In genomic region chr8:55034309-55034708, GRCm38 (mm10) we compare ENCODE assay signal across 8 mouse cellular contexts.
A peak's percentile ranks its signal among the peaks of the same experiment; 100 is the strongest.
DNase-seq lines count a peak whose midpoint lies in the region; ATAC-seq and TF ChIP-seq lines count a peak whose summit lies in the region.

No protein-coding gene starts in this region.

- H3K4me3 ChIP-seq in embryonic facial prominence, embryonic 14.5 days (ENCODE audit: low read depth, low read length): no peak overlapping the region
- peak overlapping the region; percentile 15; the same call in 1 of the 2 replicates for H3K4me3 ChIP-seq in layer of hippocampus, adult 2 months
- H3K4me3 ChIP-seq in midbrain, embryonic 16.5 days (ENCODE audit: low read depth, low read length): no peak overlapping the region
- H3K4me3 ChIP-seq in intestine, embryonic 15.5 days (replicated peaks): no peak overlapping the region

- intact Hi-C loops in heart, postnatal 36 days (cut with DNase I): no loop called here

- 11% methylated on average over 1 of the region's 1 CpGs for WGBS in embryonic facial prominence, embryonic 14.5 days
- 0% methylated on average over 1 of the region's 1 CpGs for WGBS in midbrain, embryonic 16.5 days
- WGBS in intestine, embryonic 15.5 days: 8% methylated on average over 1 of the region's 1 CpGs

- peak; percentile 84 for ATAC-seq in embryonic facial prominence, embryonic 14.5 days (ENCODE audit: low read depth)
- peak; percentile 97 for ATAC-seq in midbrain, embryonic 16.5 days
- no peak for ATAC-seq in intestine, embryonic 15.5 days
- no peak for ATAC-seq in CD4-positive, CD25-positive, alpha-beta regulatory T cell, adult 4 months

- no peaks in the 10 kb centered on the region for H3K36me3 ChIP-seq in embryonic facial prominence, embryonic 14.5 days (ENCODE audit: control insufficient read depth, insufficient read depth, low read length)
- peaks cover 2% of the 10 kb centered on the region; the same call in 1 of the 2 replicates for H3K36me3 ChIP-seq in midbrain, embryonic 16.5 days (ENCODE audit: control insufficient read depth, insufficient read depth, low read length)
- no peaks in the 10 kb centered on the region for H3K36me3 ChIP-seq in intestine, embryonic 15.5 days

- no peak for TF ChIP-seq CTCF in layer of hippocampus, adult 2 months (conservative IDR thresholded peaks at IDR 0.05)

- no peaks in the 10 kb centered on the region for H3K9me3 ChIP-seq in embryonic facial prominence, embryonic 14.5 days (ENCODE audit: control insufficient read depth, low read length)
- H3K9me3 ChIP-seq in midbrain, embryonic 16.5 days (replicated peaks; ENCODE audit: control insufficient read depth, low read length, poor library complexity, severe bottlenecking): no peaks in the 10 kb centered on the region
- H3K9me3 ChIP-seq in intestine, embryonic 15.5 days: no peaks in the 10 kb centered on the region

- no peak overlapping the region for H3K9ac ChIP-seq in embryonic facial prominence, embryonic 14.5 days (ENCODE audit: low read depth, low read length)
- no peak overlapping the region for H3K9ac ChIP-seq in midbrain, embryonic 16.5 days (ENCODE audit: low read depth, low read length)
- no peak overlapping the region for H3K9ac ChIP-seq in intestine, embryonic 15.5 days

- no peaks in the 10 kb centered on the region for H3K27me3 ChIP-seq in embryonic facial prominence, embryonic 14.5 days (replicated peaks; ENCODE audit: control insufficient read depth, insufficient read depth, low read length)
- no peaks in the 10 kb centered on the region for H3K27me3 ChIP-seq in midbrain, embryonic 16.5 days (ENCODE audit: control insufficient read depth, insufficient read depth, low read depth, low read length)
- no peaks in the 10 kb centered on the region for H3K27me3 ChIP-seq in intestine, embryonic 15.5 days (replicated peaks)

- H3K4me2 ChIP-seq in embryonic facial prominence, embryonic 14.5 days (ENCODE audit: low read depth, low read length): no peak overlapping the region
- peak overlapping the region; percentile 35 for H3K4me2 ChIP-seq in midbrain, embryonic 16.5 days (ENCODE audit: low read length)
- no peak overlapping the region for H3K4me2 ChIP-seq in intestine, embryonic 15.5 days (replicated peaks)

- peak; percentile 4 to 15 for DNase-seq in heart, adult 18-20 months
- no peak for DNase-seq in heart, postnatal 36 days
- peak; percentile 73 for DNase-seq in embryonic facial prominence, embryonic 14.5 days (ENCODE audit: low spot score)
- DNase-seq in layer of hippocampus, adult 2 months (ENCODE audit: low spot score in 2 of 2): peak; percentile 94 to 97
- DNase-seq in adrenal gland, adult 2 months: no peak

- no peaks in the 10 kb centered on the region for H3K4me1 ChIP-seq in embryonic facial prominence, embryonic 14.5 days (ENCODE audit: control insufficient read depth, insufficient read depth, low read length)
- peaks cover 17% of the 10 kb centered on the region for H3K4me1 ChIP-seq in midbrain, embryonic 16.5 days (ENCODE audit: control insufficient read depth, insufficient read depth, low read length)
- H3K4me1 ChIP-seq in intestine, embryonic 15.5 days (replicated peaks): no peaks in the 10 kb centered on the region

- H3K27ac ChIP-seq in embryonic facial prominence, embryonic 14.5 days (replicated peaks; ENCODE audit: low read depth, low read length): no peak overlapping the region
- H3K27ac ChIP-seq in layer of hippocampus, adult 2 months: peak overlapping the region; percentile 89
- H3K27ac ChIP-seq in midbrain, embryonic 16.5 days (ENCODE audit: low read length): peak overlapping the region; percentile 82
- H3K27ac ChIP-seq in intestine, embryonic 15.5 days: no peak overlapping the region

Comparison
In these comparisons a context has a peak if more than half of its experiments do, and no peak if none do; other contexts are left out.
1. DNase-seq: peak in heart, adult 18-20 months (2 of 2), embryonic facial prominence, embryonic 14.5 days (single experiment) and layer of hippocampus, adult 2 months (2 of 2); none in heart, postnatal 36 days (0 of 2) and adrenal gland, adult 2 months (single experiment).
2. ATAC-seq: peak in embryonic facial prominence, embryonic 14.5 days (single experiment) and midbrain, embryonic 16.5 days (single experiment); none in intestine, embryonic 15.5 days (single experiment) and CD4-positive, CD25-positive, alpha-beta regulatory T cell, adult 4 months (single experiment).
3. H3K27ac ChIP-seq: peak in layer of hippocampus, adult 2 months (single experiment) and midbrain, embryonic 16.5 days (single experiment); none in embryonic facial prominence, embryonic 14.5 days (single experiment) and intestine, embryonic 15.5 days (single experiment).